Mouse (Mus musculus): ENCODE data around the gene Ldhb. TPM values are rescaled to one million over a fixed set of nuclear protein-coding genes. Genes with fewer than 3 reads are reported as not detected.

Ldhb gene
- 151 and 174 TPM in 2 replicates for polyA plus RNA-seq (2015; fragmentation: Nextera tagmentation; extraction: Ambion mirVana)

DNA sequence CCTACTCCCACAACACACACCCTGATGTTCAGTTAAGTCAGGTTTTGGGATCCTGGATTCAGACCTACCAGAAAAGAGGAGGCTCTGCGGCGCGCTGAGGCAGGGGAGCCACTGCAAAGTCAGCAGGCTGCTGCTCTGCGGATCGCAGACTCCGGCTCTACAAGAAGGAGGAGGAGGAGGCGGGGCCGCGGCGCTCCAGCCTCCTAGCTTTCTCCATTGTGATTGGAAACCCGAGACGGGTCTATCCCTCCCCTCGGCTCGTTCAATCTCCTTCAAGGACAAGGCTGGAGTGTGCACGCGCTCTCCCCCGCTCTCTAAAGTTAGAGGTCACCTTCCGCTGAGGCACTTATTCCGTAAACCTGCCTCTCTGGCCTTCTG, at the start of gene Ldhb:
Gene Ldhb, minus strand, starts transcription at position 173 of the 378 bp plus-strand sequence.
- 0% methylated on average over 16 of the region's 19 CpGs for WGBS
- Histone ChIP-seq H3K27ac (replicated peaks) (peak within 1 kb of the TSS; percentile 65), H3K27me3 (ENCODE audit: control insufficient read depth, insufficient read depth, low read length) (no peaks in the 10 kb centered on the region), H3K4me3 (ENCODE audit: low read depth, low read length) (peak within 1 kb of the TSS; percentile 50), H3K9ac (ENCODE audit: low read length) (peak within 1 kb of the TSS; percentile 63), H3K4me1 (replicated peaks; ENCODE audit: control insufficient read depth, insufficient read depth) (0 out of 2 replicates have a peak, but pooled peaks cover 5% of the 10 kb centered on the region), H3K4me2 (replicated peaks; ENCODE audit: low read depth) (peak within 1 kb of the TSS; percentile 88), H3K36me3 (ENCODE audit: control insufficient read depth, insufficient read depth, low read length) (peaks cover 2% of the 10 kb centered on the region; the same call in 1 of the 2 replicates), H3K9me3 (ENCODE audit: control insufficient read depth, low read length) (no peaks in the 10 kb centered on the region)
- no peak for TF ChIP-seq CTCF (IDR thresholded peaks at IDR 0.05; ENCODE audit: low read depth)
- no peak for TF ChIP-seq EP300 (optimal IDR thresholded peaks at IDR 0.05)
- ATAC-seq (ENCODE audit: low FRiP score, low TSS enrichment) (peak; percentile 99), DNase-seq (ENCODE audit: low spot score) (peak; percentile 92)

DNA sequence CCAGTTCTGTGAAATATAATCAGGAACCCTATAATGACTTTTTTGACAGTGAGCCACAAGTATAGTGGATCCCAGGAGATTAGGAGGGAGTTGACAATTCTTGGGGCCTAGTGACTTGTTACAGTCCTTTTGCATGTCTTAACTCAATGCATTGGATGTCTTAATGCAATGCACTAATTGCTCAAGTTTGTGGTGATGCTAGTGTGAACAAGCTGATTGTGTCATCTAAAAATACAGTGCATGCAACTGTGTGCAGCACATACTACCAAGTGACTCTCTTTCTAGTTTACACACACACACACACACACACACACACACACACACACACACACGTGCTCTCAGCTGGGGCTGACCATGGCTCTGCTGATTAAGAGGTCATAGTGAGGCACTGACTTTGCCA, 48.2 kb upstream of the Ldhb start:
- no peak for ATAC-seq (ENCODE audit: low FRiP score, low TSS enrichment)
- H3K27ac ChIP-seq (replicated peaks): no peak overlapping the region
- no peaks in the 10 kb centered on the region for H3K9me3 ChIP-seq (ENCODE audit: control insufficient read depth, low read length)
- no peak for TF ChIP-seq EP300 (optimal IDR thresholded peaks at IDR 0.05)
- no peaks in the 10 kb centered on the region for H3K27me3 ChIP-seq (ENCODE audit: control insufficient read depth, insufficient read depth, low read length)
- H3K4me2 ChIP-seq (replicated peaks; ENCODE audit: low read depth): no peak overlapping the region
- no peak overlapping the region for H3K4me3 ChIP-seq (ENCODE audit: low read depth, low read length)
- H3K36me3 ChIP-seq (ENCODE audit: control insufficient read depth, insufficient read depth, low read length): no peaks in the 10 kb centered on the region
- WGBS: 74% methylated on average over 1 of the region's 1 CpGs
- no peak for DNase-seq (ENCODE audit: low spot score)
- no peaks in the 10 kb centered on the region for H3K4me1 ChIP-seq (replicated peaks; ENCODE audit: control insufficient read depth, insufficient read depth)
- no peak overlapping the region for H3K9ac ChIP-seq (ENCODE audit: low read length)

DNA sequence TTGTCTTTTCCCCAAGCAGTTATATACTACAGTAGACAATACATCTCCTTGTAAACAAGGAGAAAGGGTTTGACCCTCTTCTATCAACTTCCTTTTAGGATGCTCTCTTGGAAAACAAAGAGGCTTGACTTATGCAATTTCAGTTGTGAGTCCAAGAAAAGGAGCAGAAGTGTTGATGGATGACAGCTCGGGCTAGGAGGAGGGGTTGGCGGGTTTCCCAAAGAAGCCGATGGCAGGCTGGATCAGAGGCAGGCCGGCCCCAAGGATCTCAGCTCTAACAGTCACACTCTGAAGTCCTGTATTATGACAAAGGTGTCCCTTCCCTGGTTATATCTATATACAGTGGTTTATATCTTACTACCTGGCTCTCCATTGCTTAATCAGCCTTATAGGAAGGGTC, 43.7 kb upstream of the Ldhb start:
- WGBS: 45% methylated on average over 4 of the region's 4 CpGs
- Histone ChIP-seq H3K27ac (replicated peaks) (no peak overlapping the region; the same call in 1 of the 2 replicates), H3K36me3 (ENCODE audit: control insufficient read depth, insufficient read depth, low read length) (no peaks in the 10 kb centered on the region), H3K4me3 (ENCODE audit: low read depth, low read length) (no peak overlapping the region), H3K9me3 (ENCODE audit: control insufficient read depth, low read length) (no peaks in the 10 kb centered on the region), H3K27me3 (ENCODE audit: control insufficient read depth, insufficient read depth, low read length) (no peaks in the 10 kb centered on the region), H3K4me2 (replicated peaks; ENCODE audit: low read depth) (no peak overlapping the region), H3K9ac (ENCODE audit: low read length) (no peak overlapping the region), H3K4me1 (replicated peaks; ENCODE audit: control insufficient read depth, insufficient read depth) (no peaks in the 10 kb centered on the region)
- TF ChIP-seq EP300 (optimal IDR thresholded peaks at IDR 0.05): no peak
- ATAC-seq (ENCODE audit: low FRiP score, low TSS enrichment) (no peak; the same call in 1 of the 2 replicates), DNase-seq (ENCODE audit: low spot score) (no peak)

DNA sequence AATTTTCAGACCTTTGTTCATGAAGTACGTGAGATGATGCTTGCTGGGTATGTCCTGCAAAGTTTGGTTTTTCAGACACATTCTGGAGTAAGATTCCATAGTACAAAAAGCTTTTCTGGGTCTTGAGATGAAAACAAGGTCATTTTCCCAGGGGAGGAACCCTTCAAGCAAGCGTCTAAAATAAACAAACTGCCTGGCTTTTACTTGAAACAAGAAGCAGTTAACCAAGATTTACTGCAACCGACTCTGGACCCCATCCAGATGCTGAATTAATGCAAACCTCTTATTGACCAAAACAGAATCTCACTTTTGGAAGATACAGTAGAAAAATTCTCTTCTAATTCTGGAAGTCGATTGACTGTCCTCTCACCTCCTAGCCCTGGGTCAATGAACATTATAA, 43.1 kb upstream of the Ldhb start:
- Histone ChIP-seq H3K27ac (replicated peaks) (0 out of 2 replicates have a peak overlapping the region, but pooled peaks have one; percentile 36), H3K4me1 (replicated peaks; ENCODE audit: control insufficient read depth, insufficient read depth) (no peaks in the 10 kb centered on the region), H3K36me3 (ENCODE audit: control insufficient read depth, insufficient read depth, low read length) (no peaks in the 10 kb centered on the region), H3K27me3 (ENCODE audit: control insufficient read depth, insufficient read depth, low read length) (no peaks in the 10 kb centered on the region), H3K9me3 (ENCODE audit: control insufficient read depth, low read length) (no peaks in the 10 kb centered on the region), H3K9ac (ENCODE audit: low read length) (no peak overlapping the region), H3K4me3 (ENCODE audit: low read depth, low read length) (no peak overlapping the region), H3K4me2 (replicated peaks; ENCODE audit: low read depth) (no peak overlapping the region)
- no peak for ATAC-seq (ENCODE audit: low FRiP score, low TSS enrichment)
- DNase-seq (ENCODE audit: low spot score): no peak
- TF ChIP-seq CTCF (IDR thresholded peaks at IDR 0.05; ENCODE audit: low read depth) (no peak), EP300 (optimal IDR thresholded peaks at IDR 0.05) (no peak)
- WGBS: 27% methylated on average over 4 of the region's 4 CpGs

DNA sequence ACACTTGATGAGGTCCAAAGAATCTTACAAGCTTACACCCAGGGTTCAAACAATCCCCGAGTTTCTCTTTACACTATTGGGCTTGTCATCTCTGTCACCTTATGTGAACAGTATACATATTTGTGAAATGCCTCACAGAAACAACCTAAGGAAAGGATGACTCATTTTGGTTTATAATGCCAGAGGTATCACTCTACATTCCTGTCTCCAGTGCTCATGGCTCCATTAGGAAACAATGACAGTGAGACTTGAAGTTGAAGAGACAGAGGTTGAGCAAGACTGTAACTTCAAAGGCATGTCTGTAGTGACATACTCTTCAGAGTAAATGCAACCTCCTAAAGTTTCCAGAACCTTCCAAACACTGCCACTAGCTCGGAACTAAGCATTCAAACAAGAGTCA, 40.6 kb upstream of the Ldhb start:
- H3K4me2 ChIP-seq (replicated peaks; ENCODE audit: low read depth): no peak overlapping the region
- DNase-seq (ENCODE audit: low spot score) (no peak), ATAC-seq (ENCODE audit: low FRiP score, low TSS enrichment) (no peak)
- H3K27ac ChIP-seq (replicated peaks): no peak overlapping the region
- H3K27me3 ChIP-seq (ENCODE audit: control insufficient read depth, insufficient read depth, low read length): no peaks in the 10 kb centered on the region
- H3K4me3 ChIP-seq (ENCODE audit: low read depth, low read length): no peak overlapping the region
- H3K36me3 ChIP-seq (ENCODE audit: control insufficient read depth, insufficient read depth, low read length): no peaks in the 10 kb centered on the region
- no peak for TF ChIP-seq EP300 (optimal IDR thresholded peaks at IDR 0.05)
- TF ChIP-seq CTCF (IDR thresholded peaks at IDR 0.05; ENCODE audit: low read depth): no peak
- no peaks in the 10 kb centered on the region; the same call in 1 of the 2 replicates for H3K4me1 ChIP-seq (replicated peaks; ENCODE audit: control insufficient read depth, insufficient read depth)
- H3K9me3 ChIP-seq (ENCODE audit: control insufficient read depth, low read length): no peaks in the 10 kb centered on the region
- no peak overlapping the region for H3K9ac ChIP-seq (ENCODE audit: low read length)
- 61% methylated on average over 2 of the region's 2 CpGs for WGBS

DNA sequence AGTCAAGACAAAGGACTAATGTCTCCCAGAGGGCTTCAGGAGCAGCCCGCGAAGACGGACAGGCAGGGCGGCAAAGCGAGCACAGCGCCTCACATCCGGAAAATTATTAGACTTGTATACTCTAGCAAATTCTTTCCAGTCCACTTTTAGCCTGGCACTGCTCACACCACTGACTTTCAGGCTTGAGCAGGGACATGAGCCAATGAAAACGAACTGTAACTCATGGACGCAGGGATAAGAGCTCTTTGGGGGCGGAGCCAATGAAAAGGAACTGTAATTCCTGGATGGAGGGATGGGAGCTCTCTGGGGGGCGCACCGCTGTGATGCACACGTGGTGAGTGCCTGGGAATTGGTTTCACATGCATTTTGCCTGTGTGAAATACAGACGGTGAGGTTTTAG, 37.4 kb upstream of the Ldhb start:
- Histone ChIP-seq H3K27ac (replicated peaks) (peak overlapping the region; percentile 58; the same call in 1 of the 2 replicates), H3K4me2 (replicated peaks; ENCODE audit: low read depth) (no peak overlapping the region), H3K4me3 (ENCODE audit: low read depth, low read length) (no peak overlapping the region), H3K36me3 (ENCODE audit: control insufficient read depth, insufficient read depth, low read length) (no peaks in the 10 kb centered on the region), H3K9me3 (ENCODE audit: control insufficient read depth, low read length) (no peaks in the 10 kb centered on the region), H3K4me1 (replicated peaks; ENCODE audit: control insufficient read depth, insufficient read depth) (no peaks in the 10 kb centered on the region; the same call in 1 of the 2 replicates), H3K9ac (ENCODE audit: low read length) (no peak overlapping the region), H3K27me3 (ENCODE audit: control insufficient read depth, insufficient read depth, low read length) (no peaks in the 10 kb centered on the region)
- peak; percentile 38; the same call in 1 of the 2 replicates for ATAC-seq (ENCODE audit: low FRiP score, low TSS enrichment)
- DNase-seq (ENCODE audit: low spot score): no peak
- 49% methylated on average over 14 of the region's 14 CpGs for WGBS
- TF ChIP-seq EP300 (optimal IDR thresholded peaks at IDR 0.05): no peak
- no peak for TF ChIP-seq CTCF (IDR thresholded peaks at IDR 0.05; ENCODE audit: low read depth)
